Mouse (Mus musculus): ENCODE measurements around the gene Nuak2. TPM values are rescaled to one million over a fixed set of nuclear protein-coding genes. Genes with fewer than 3 reads are reported as not detected.

Gene Nuak2
- polyA plus RNA-seq, 1 experiment: 4.7 TPM

DNA sequence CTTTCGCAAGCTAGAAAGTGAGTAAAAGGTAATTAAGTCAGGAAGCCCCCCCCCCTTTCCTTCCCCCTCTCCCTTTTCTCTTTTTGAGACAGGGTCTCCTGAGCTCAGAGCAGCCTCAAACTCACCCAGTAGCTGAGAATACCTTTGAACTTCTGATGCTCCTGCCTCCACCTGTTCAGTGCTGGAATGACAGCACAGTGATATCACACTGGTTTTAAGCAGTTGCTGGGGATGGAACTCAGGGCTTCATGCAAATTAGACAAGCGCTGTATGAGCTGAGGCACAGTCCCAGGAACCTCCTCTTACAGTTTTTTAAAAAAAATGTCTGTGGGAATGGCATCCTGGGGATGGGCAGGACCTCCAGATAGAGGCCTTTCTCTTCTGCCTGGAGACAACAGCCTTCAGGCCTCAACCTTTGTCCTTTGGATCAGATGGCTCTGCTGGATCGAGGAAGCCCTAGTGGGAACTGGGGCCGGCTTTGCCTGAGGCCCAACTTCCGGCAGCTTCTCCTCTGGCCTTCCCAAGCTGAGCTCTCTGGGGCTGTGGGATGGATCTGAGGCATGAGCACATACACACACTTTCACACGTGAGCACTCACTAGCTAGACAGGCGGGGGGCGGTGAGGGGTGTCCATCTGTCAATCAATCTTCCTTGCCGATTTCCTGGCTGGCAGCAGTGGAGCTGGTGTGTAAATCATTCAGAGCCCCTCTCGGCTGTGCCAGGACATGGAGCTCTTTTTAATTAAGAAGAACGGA lies 24.8 kb upstream of the Nuak2 start:
- no peak overlapping the region for H3K4me3 ChIP-seq (ENCODE audit: control insufficient read depth, low read depth, low read length)
- no peaks in the 10 kb centered on the region for H3K4me1 ChIP-seq (ENCODE audit: control insufficient read depth, insufficient read depth, low read length)
- no peak for TF ChIP-seq POLR2A (IDR thresholded peaks at IDR 0.05; ENCODE audit: control insufficient read depth, low read depth, low read length)
- H3K27me3 ChIP-seq (ENCODE audit: control insufficient read depth, insufficient read depth, low read length): no peaks in the 10 kb centered on the region
- H3K27ac ChIP-seq (ENCODE audit: control insufficient read depth, insufficient read depth, low read depth, low read length): no peak overlapping the region
- H3K36me3 ChIP-seq (ENCODE audit: control insufficient read depth, insufficient read depth, low read length): no peaks in the 10 kb centered on the region

DNA sequence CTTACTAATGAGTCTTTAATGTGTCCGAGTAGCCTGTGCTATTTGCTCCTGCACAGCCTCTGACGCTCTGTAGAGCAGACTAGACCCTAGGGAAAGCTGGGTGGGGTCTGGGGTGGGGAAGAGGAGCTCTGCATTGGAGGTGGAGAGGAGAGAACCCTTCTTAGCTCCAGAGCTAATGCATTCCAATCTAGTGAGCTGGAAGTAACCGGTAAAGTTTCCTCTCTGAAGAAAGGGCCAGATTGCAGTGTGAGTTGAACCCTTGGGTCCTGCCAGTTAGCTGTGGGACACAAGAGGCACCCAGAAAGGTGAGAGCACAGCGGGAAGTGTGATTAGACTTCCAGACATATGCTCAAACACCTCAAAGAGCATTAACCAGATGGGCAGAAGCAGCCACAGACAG lies 24.2 kb upstream of the Nuak2 start:
- Histone ChIP-seq H3K4me1 (ENCODE audit: control insufficient read depth, insufficient read depth, low read length) (no peaks in the 10 kb centered on the region), H3K36me3 (ENCODE audit: control insufficient read depth, insufficient read depth, low read length) (no peaks in the 10 kb centered on the region), H3K27ac (ENCODE audit: control insufficient read depth, insufficient read depth, low read depth, low read length) (no peak overlapping the region), H3K4me3 (ENCODE audit: control insufficient read depth, low read depth, low read length) (no peak overlapping the region), H3K27me3 (ENCODE audit: control insufficient read depth, insufficient read depth, low read length) (no peaks in the 10 kb centered on the region)
- TF ChIP-seq POLR2A (IDR thresholded peaks at IDR 0.05; ENCODE audit: control insufficient read depth, low read depth, low read length) (no peak), CTCF (IDR thresholded peaks at IDR 0.05; ENCODE audit: control insufficient read depth, insufficient read depth, insufficient replicate concordance, low read depth, low read length) (no peak)

DNA sequence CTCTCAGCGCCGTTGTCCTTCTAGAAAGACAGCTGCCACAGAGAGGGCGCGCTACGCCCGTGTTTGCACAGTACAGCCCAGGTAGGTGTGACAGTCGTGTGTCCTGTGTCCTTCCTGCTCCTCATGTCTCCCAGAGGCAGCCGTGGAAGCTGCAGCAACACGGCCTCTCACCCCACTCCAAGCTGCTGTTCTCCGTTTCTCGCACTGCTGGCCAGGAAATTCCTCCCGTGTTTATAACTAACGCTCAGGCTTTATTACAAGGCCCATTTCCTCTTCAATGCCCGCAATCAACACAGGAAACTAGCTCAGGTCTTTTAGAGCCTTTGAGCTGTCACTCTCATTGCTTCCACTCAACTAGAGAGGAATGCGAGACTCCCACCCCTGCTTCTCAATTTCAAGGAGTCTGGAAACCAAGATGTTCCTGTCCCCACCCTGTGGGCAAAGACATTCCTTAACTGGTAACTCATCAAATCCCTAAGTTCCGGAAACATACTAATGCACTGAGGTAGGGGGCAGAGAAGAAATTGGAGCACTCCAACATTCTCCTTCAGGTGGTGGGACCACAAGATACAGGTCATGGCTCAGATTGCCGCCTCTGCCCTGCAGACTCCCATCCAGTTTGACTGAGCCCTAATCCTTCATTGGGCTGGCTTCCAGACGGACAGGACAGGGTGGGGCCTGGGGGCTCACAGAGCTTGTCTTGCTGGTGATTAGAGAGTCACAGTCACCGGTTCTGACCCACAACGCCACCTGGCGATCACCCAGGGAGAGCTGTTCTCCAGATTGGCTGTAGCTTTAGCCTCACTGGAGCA lies 23.4 kb upstream of the Nuak2 start:
- H3K4me1 ChIP-seq (ENCODE audit: control insufficient read depth, insufficient read depth, low read length): no peaks in the 10 kb centered on the region
- H3K27me3 ChIP-seq (ENCODE audit: control insufficient read depth, insufficient read depth, low read length): no peaks in the 10 kb centered on the region
- no peak overlapping the region for H3K4me3 ChIP-seq (ENCODE audit: control insufficient read depth, low read depth, low read length)
- H3K27ac ChIP-seq (ENCODE audit: control insufficient read depth, insufficient read depth, low read depth, low read length): no peak overlapping the region
- no peaks in the 10 kb centered on the region for H3K36me3 ChIP-seq (ENCODE audit: control insufficient read depth, insufficient read depth, low read length)
- TF ChIP-seq POLR2A (IDR thresholded peaks at IDR 0.05; ENCODE audit: control insufficient read depth, low read depth, low read length): no peak
- TF ChIP-seq CTCF (IDR thresholded peaks at IDR 0.05; ENCODE audit: control insufficient read depth, insufficient read depth, insufficient replicate concordance, low read depth, low read length): no peak

DNA sequence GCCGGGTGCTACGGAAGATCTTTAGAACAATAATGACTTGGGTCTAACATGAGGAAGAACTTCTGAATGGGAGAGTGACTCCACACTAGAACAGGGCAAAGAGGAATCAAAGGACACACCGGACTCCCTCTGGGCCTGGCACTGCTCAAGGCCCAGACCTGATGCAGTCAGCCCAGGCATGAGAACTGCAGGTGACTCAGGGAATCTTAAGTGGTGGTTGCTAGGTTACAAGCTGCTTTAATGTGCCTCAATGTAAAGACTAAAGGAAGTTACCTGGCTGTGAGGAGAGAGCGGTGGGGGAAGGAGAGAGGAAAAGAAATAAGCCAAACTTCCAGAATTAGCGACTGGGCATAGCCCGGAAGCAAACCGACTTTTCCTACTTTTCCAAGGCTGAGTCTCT lies 20.4 kb upstream of the Nuak2 start:
- Histone ChIP-seq H3K4me1 (ENCODE audit: control insufficient read depth, insufficient read depth, low read length) (peaks cover 14% of the 10 kb centered on the region), H3K27ac (ENCODE audit: control insufficient read depth, insufficient read depth, low read depth, low read length) (no peak overlapping the region), H3K4me3 (ENCODE audit: control insufficient read depth, low read depth, low read length) (no peak overlapping the region), H3K27me3 (ENCODE audit: control insufficient read depth, insufficient read depth, low read length) (no peaks in the 10 kb centered on the region; the same call in 1 of the 2 replicates), H3K36me3 (ENCODE audit: control insufficient read depth, insufficient read depth, low read length) (no peaks in the 10 kb centered on the region)
- TF ChIP-seq POLR2A (IDR thresholded peaks at IDR 0.05; ENCODE audit: control insufficient read depth, low read depth, low read length): no peak
- no peak for TF ChIP-seq CTCF (IDR thresholded peaks at IDR 0.05; ENCODE audit: control insufficient read depth, insufficient read depth, insufficient replicate concordance, low read depth, low read length)

GRCm38 (mm10) chr1:132296051-132296450 lies 19.9 kb upstream of the Nuak2 start:
- H3K4me1 ChIP-seq (ENCODE audit: control insufficient read depth, insufficient read depth, low read length): peaks cover 14% of the 10 kb centered on the region
- no peaks in the 10 kb centered on the region; the same call in 1 of the 2 replicates for H3K27me3 ChIP-seq (ENCODE audit: control insufficient read depth, insufficient read depth, low read length)
- H3K4me3 ChIP-seq (ENCODE audit: control insufficient read depth, low read depth, low read length): no peak overlapping the region
- TF ChIP-seq CTCF (IDR thresholded peaks at IDR 0.05; ENCODE audit: control insufficient read depth, insufficient read depth, insufficient replicate concordance, low read depth, low read length): no peak
- TF ChIP-seq POLR2A (IDR thresholded peaks at IDR 0.05; ENCODE audit: control insufficient read depth, low read depth, low read length): no peak
- H3K36me3 ChIP-seq (ENCODE audit: control insufficient read depth, insufficient read depth, low read length): no peaks in the 10 kb centered on the region
- H3K27ac ChIP-seq (ENCODE audit: control insufficient read depth, insufficient read depth, low read depth, low read length): no peak overlapping the region

GRCm38 (mm10) chr1:132298425-132298800 lies 17.5 kb upstream of the Nuak2 start, which contains the start of gene Klhdc8a:
Klhdc8a (plus strand) TSS chr1:132298626.
- no peaks in the 10 kb centered on the region; the same call in 1 of the 2 replicates for H3K27me3 ChIP-seq (ENCODE audit: control insufficient read depth, insufficient read depth, low read length)
- peaks cover 14% of the 10 kb centered on the region for H3K4me1 ChIP-seq (ENCODE audit: control insufficient read depth, insufficient read depth, low read length)
- no peak within 1 kb of the TSS for H3K27ac ChIP-seq (ENCODE audit: control insufficient read depth, insufficient read depth, low read depth, low read length)
- no peak for TF ChIP-seq CTCF (IDR thresholded peaks at IDR 0.05; ENCODE audit: control insufficient read depth, insufficient read depth, insufficient replicate concordance, low read depth, low read length)
- peak within 1 kb of the TSS; percentile 79 for H3K4me3 ChIP-seq (ENCODE audit: control insufficient read depth, low read depth, low read length)
- H3K36me3 ChIP-seq (ENCODE audit: control insufficient read depth, insufficient read depth, low read length): no peaks in the 10 kb centered on the region

- peaks cover 14% of the 10 kb centered on the region for H3K4me1 ChIP-seq (ENCODE audit: control insufficient read depth, insufficient read depth, low read length)
- H3K4me3 ChIP-seq (ENCODE audit: control insufficient read depth, low read depth, low read length): peak overlapping the region; percentile 79
- TF ChIP-seq CTCF (IDR thresholded peaks at IDR 0.05; ENCODE audit: control insufficient read depth, insufficient read depth, insufficient replicate concordance, low read depth, low read length) (no peak), POLR2A (IDR thresholded peaks at IDR 0.05; ENCODE audit: control insufficient read depth, low read depth, low read length) (no peak)
- H3K27me3 ChIP-seq (ENCODE audit: control insufficient read depth, insufficient read depth, low read length): no peaks in the 10 kb centered on the region; the same call in 1 of the 2 replicates
- H3K36me3 ChIP-seq (ENCODE audit: control insufficient read depth, insufficient read depth, low read length): no peaks in the 10 kb centered on the region
- no peak overlapping the region for H3K27ac ChIP-seq (ENCODE audit: control insufficient read depth, insufficient read depth, low read depth, low read length)
Observed at GRCm38 (mm10) chr1:132298801-132299464, 17.0 kb upstream of the Nuak2 start.

Data from testis, adult 2 months (tissue).